Comparison of ENCODE assay signal across 18 mouse cellular contexts in the genomic region with DNA sequence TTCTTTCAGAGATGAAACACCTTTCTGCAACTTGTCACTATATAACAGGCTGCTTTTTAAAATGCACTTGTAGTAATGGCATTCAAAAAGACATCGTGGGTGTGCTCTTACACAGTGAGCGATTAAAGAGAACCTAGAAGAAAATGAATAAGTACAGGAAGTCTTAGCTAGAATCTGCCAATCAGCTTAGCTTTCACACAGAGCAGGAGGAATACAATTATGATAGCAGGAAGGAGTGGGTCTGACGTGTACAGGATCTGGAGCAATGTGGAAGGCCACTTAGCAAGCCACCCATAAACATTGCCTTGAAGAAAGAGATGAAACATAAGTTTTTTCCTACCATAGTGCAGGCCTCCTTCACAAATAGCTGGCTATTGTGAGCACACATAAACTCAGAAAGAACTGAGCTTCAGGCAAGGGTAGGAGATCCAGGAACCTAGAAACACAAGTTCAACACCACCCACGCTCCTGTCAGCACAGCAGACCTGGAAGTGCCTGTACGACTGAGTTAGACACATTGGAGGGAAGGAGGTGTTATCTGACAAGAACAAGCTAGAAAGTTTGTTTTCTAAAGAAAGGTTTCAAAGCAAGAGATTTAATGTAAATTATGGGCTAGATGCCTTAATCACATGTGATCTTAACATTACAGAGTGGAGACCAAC. TPM values are rescaled to one million over a fixed set of nuclear protein-coding genes. Genes with fewer than 3 reads are reported as not detected.
"Had no signal": no experiment of that assay in that cellular context is flagged by ENCODE, and none has a peak within 500 bp of the region (broad histone marks: within the 10 kb centered on the region; RNA-seq: fewer than 3 reads in every experiment).

No protein-coding gene starts in this region.

- ATAC-seq: liver, postnatal 0 days; lung, postnatal 0 days; midbrain, embryonic 13.5 days had no signal

- DNase-seq: kidney, adult 8-10 months; kidney, postnatal 10 days; kidney, postnatal 36 days; layer of hippocampus, postnatal 36 days; liver, postnatal 0 days; lung, embryonic 14.5 days; right cerebral cortex, postnatal 25 days; spleen, adult 18-20 months; thymus, adult 18-20 months; thymus, postnatal 36 days had no signal

- H3K4me3 ChIP-seq: kidney, embryonic 15.5 days; limb, embryonic 12.5 days; limb, embryonic 15.5 days; midbrain, embryonic 13.5 days; stomach, embryonic 15.5 days had no signal

- H3K27ac ChIP-seq: kidney, embryonic 15.5 days; limb, embryonic 12.5 days; limb, embryonic 15.5 days; liver, embryonic 14.5 days; macrophage; midbrain, embryonic 13.5 days; stomach, embryonic 15.5 days had no signal

RNA-seq across cellular contexts. Expression of a gene that starts 9.8 kb away (rescaled TPM):
- polyA plus RNA-seq: liver, postnatal 0 days had no signal

RNA-seq across cellular contexts. Expression of a gene that starts 21.2 kb away (rescaled TPM):
- polyA plus RNA-seq: macrophage; stomach, embryonic 15.5 days had no signal
